Mouse (Mus musculus) gonadal fat pad, adult 2 months (tissue): ENCODE results near the gene Pcyt2. TPM values are rescaled to one million over a fixed set of nuclear protein-coding genes. Genes with fewer than 3 reads are reported as not detected.

Source experiments
- DNase-seq: peaks from one replicate; pipeline ENCODE4 v3.0.0-alpha.2; 2012; ENCODE audit warnings: low read depth
- polyA plus RNA-seq: library from polyadenylated mRNA; depleted of rRNA; stranded (reverse); fragments of >200 nt; gene quantifications from 2 replicates; pipeline ENCODE4 v1.2.3, GENCODE M21; 2012

The Pcyt2 gene
- polyA plus RNA-seq, 1 experiment, result 189 TPM

DNA sequence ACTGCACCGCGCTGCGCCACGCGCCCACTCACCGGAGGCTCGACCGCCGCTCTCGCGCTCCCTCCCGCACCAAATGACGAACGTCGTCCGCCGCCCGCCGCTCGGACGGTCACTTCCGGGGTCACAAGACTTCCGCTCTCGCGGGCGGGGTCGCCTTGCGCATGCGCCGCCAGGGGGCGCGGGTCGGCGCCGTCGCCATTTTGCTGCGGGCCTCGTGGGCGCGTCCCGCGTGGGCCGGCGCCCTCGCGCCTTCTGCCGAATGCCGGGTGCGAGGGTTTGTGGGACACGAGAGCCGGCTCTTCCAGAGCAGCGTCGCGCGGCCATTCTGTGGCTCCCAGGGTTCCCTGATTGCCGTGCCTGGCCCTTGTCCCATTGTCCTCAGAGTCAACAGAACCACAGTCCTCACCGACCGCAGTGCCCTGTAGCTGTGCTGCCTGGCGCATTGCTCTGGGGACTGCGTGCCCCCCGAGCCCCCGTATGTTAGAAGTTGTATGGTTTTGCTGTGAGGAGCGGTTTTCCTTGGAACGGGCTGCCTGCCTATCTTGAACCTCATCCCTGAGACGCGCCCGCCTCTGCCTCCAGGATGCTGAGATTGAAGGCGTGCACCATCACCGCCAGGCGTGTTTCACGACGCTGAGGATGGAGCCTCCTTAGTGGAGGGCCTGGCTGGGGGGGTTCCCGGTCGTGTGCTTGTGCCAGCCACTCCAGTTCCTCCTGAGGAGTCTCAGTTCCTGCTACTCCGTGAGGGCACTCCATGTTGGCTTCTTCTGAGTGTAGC lies 36.1 kb downstream of the Pcyt2 start, which contains the start of gene Arhgdia:
Gene Arhgdia (minus strand): TSS at position 135 of the 778 bp plus-strand sequence.
- no peak for DNase-seq

DNA sequence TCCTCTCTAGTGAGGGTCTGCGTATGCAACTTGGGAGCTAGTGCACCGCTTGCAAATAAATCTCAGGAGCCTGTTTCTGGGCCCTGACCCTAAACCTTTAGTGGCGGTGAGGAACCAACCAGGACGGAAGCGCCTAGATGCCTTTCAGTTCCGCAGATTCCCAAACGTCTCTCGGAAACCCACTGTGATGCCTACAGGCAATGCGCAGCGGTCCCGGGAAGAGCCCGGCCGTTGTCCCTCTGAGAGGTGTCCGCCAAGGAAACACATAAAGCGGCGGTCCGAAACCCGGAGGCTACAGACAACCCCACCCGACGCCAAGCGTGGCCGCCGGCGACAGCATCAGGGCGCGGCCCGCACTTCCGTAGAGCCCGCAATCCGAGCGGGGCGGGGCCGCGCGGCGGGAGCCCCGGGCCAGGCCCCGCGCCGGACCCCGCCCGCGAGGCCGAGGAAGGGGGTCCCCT lies 36.8 kb downstream of the Pcyt2 start:
- DNase-seq, result no peak

DNA sequence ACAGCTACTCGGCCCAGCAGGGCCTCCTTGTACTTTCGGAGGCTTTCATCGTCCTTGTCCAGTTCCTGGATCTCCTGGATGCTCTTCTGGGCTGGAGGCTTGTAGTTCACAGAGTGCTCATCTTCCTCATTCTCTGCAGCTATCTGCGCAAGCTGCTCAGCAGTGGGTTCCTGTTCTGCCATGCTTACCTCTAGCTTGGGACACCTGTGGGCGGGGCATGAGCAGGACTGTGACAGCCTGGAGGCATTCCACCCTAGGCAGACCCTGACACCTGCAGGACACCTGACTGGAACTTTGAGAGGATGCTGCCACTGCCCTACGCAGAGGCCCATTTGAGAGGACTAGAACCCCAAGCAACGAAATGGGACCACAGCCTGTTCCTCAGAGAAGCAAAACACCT lies 37.5 kb downstream of the Pcyt2 start:
- no peak for DNase-seq

DNA sequence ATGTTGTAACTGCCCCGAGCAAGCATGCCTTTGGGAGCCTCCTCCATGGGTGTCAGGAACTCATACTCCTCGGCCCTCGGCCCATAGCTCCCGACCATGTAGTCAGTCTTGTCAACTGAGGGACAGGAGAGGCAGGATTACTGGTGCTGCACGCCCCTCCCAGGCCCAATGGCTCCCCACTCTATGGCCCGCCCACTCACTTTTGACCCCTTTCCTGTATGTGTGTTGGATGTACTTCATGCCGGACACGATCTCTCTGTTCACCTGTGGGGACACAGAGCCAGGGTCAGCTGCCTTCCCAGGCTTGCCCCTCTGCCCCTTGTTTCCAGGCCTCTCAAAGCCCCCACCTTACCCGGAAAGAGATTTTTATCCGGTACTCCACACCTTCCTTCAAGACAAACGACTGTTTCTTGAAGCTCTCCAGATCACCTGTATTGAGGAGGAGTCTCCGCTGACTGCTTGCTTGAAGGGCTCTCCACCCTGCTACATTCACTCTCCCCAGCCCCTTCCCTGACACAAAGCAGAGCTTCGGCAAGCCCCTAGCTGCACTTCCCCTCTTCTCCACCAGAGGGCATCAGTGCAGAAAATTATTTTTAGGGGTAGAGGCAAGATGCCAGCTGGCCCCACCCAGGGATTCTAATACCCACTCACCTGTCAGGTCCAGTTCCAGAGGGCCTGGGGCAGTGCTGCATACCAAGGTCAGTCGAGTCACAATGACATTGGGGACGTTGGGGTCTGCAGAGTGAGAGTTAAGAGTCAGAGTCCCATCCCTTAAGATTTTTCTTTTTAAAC lies 38.2 kb downstream of the Pcyt2 start:
- no peak for DNase-seq

DNA sequence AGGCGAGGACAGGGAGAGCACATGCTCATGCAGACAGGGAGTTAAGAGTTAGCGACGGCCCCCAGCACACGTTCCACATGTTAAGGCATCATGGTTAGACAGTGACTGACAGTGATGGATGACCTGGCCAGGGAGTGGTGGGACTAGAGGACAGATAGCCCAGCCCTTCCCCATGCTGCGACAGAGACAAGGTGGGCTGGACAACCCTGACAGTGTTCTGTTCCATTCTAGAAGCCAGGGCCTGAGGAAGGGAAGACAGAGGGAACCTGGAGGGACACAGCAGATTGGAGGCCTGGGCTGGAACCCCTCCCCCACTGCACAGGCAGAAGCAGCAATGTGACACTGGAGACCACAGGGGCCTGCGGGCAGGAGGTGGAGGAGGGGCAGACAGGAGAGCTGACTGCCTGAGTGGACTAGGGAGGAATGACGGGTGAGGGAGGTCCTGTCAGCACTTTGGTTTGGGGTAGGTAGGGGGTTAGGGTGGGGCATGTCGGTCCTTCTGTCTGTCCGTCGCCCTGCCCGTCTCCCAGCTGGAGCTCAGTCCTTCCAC lies 39.0 kb downstream of the Pcyt2 start:
- DNase-seq, result no peak

DNA sequence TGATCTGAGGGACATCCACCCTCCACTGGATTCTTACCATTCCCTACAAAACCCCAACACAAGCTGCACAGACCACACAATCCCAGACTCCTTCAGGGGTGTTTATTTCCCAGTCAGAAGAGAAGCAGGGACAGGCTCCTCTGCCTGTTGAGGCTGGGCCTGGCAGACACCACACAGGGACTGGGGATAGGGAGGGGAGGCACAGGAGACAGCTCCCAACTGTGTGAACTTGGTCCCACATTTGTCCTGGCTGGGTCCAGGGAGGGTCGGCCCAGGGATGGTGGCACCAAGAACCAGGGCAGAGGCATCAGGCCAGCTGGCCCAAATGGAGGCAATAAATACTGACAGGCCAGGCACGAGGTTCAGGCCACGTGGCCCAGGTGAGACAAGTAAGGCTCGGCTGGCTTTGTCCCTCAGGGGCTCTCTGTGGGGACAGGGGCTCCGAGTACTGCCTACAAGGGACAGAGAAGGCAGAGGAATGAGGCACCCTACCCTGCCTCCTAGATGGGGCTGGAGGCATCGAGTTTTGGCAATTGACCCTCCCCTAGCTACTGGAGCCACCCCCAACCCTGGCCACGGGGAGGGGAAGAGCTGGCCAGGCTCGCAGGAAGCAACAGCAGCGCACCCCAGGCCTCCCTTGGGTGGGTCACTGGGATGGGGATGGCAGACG lies 39.6 kb downstream of the Pcyt2 start:
- DNase-seq, result no peak

DNA sequence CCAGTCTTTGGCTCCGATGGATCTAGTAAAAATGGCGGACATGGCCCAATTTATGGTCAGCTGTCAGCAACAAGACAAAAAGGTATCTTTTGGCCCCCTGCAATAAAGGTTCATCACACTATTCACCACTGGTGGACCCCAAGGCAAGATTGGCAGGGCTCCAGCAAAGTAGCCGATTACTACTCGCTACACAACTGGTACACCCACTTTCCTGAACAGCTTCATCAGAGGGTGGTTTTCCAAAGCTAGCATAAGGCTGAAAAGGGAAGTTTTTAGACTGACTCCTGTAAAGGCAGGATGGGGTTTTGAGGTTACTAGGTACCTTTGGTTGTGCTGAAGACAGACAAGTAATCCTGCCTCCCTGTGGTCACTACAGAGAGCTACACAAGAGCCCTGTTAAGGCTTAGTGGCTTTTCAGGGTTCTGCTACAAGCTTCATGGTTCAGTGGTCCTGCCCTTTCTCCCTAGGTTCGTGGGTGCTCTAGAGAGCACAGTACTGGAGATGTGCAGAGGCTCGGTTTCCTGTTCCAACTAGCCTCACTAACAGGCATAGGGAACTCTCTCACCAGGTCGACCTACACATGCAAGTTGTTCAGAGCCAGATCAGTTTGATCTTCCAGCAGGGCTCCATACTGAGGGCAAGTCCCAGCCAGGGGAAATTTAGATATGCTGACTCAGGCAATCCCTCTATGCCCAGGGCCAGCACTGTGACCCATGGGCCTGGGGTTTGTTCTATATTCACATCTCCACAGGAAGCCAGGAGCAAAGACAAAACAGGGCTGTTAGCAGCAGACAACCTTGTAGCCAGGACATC lies 40.3 kb downstream of the Pcyt2 start:
- no peak for DNase-seq

DNA sequence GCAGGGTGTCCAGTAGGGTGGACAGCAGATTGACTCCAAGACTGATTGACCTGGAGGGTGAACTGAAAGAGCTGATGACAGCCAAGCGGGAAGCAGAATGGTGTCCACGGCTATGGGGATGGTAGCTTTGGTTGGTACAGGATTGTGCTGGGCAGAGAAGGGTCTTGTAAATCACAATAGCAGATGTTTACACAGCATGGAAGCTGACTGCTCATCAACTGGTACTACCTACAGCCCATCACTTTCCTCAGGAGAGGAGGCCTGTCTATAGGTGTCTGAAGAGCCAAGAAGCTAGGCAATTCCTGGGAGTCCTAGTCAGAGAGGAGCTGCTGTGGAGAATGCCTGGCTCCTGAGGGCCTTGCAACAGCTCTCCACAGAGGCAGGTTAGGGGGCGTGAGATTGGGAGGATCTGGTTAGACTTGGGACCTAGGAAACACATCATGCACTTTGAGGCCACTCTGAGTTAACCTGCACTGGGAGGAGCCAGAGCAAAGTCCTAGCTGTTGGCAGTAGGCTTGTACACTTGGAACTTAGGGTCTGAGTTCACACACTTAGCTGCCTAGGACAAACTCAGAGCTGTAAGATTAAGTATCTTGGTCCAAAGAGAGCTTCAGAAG lies 41.3 kb downstream of the Pcyt2 start:
- no peak for DNase-seq

DNA sequence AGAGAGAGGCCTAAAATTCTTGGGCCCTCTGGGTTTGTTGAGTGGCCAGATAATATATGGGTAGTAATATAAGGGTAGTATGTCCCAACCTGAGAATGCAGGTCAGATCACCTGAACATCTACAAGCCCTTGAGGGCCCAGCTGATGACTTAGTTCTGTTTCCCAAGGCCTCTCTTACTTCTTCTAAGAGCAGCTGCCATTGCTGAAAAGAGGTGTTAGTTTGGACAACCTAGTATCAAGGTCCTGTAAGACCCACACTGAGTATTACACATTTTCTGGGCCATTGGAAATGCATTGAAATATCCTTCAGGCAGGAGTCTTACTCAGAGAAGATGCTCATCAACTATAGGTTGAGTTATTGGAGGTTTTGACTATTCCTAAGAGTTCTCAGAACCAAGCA lies 41.8 kb downstream of the Pcyt2 start:
- DNase-seq, result no peak

DNA sequence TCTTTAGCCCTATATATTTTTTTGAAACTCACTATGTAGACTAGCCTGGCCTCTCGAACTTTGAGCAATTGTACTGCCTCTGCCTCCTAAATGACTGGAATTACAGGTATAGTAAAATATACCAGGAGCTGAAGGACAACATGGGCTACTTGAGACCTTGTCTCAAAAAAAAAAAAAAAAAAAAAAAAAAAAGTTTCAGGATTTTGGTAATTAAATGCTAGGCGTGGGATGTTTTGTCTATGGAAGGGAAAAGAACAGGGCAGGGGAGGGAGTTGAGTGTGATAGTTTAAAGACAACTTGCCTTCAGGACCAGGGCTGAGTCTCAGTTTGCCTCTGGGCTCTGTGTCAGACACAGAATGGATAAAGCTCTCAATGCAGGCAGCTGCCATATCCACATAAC lies 42.7 kb downstream of the Pcyt2 start:
- no peak for DNase-seq

DNA sequence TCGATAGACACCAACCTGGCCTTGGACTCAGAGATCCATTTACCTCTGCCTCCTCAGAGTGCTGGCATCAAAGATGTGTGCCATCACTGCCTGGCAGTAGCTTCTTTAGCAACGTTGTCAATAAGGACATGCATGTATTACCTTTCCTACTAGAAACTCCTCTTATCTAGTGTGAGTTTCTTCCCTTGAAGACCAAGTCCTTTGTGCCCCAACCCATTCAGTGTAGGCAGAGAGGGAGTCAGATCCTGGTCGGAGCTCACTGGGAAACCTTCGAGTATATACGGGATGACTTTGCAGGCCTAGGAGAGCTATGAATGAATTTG lies 43.5 kb downstream of the Pcyt2 start:
- DNase-seq, result no peak

DNA sequence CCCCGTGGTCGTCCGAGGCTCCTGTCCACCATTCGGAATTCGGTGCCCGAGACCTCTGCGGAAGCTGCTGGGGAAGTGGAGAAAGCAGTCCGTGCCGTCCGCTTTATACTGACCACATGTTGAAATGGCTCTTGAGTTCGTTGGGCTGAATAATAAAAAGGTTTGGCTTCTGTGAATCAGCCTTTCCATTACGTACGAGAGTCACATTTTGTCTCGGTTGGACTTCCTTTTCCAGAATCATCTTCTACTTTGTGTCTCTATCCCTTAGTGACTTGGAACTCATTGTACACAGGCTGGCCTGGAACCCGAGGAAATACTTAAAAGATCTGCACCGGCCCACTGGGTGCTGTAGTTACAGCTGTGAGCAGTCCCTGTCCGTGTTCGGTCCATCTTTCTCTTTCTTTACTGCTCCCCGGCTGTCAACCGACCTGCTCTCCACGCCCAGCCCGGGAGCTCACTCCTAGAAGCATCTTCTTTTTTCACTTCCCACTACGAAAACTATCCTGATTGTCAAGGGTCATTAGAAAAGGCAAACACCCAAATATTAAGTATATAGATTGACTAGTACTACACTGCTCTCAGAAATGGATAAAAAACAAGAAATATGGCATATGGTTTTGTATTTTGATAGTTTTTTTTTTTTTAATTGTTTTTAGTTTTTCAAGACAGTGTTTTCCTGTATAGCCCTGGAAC lies 44.0 kb downstream of the Pcyt2 start:
- no peak for DNase-seq

DNA sequence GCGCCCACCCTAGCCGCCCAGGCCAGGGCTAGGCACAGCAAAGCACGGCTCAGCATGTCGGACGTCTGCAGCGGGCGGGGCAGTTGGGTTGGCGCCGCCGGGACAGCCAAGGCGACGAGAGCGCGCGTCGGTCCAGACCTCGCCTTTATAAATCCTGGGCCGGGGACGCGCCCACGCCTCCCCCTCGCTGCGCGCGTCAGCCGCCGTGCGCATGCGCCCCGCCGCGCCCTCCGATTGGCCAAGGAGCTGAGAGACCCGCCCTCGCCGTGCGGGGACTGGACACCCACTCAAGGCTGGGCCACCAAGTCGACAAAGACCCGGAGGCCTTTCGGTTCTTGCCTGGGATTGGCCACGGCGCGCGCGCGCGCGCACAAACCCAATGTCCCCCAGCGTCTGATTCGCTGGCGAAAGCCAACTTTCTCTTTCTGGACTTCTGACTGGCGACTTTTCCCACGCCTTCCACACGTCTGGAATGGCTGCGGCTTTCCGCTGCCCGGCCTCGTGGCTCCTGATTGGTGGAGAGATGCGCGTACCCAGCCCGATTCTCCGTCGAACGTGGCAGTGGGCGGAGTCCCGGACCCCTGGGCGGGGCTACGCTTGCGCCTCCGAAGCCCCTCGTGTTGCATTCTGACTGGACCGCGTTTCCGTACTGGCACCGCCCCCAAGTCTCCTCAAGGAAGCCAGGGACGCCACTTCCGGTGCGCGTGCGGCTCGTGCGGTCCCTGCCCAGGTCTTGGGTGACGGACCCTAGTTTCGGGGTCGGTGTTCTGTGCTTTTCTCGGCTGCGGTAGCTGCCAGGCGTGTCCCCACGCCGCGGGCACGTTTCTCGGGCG lies 44.8 kb downstream of the Pcyt2 start, which contains the start of gene P4hb:
Gene P4hb (minus strand): TSS at position 502 of the 833 bp plus-strand sequence.
- DNase-seq, result peak; percentile 93

DNA sequence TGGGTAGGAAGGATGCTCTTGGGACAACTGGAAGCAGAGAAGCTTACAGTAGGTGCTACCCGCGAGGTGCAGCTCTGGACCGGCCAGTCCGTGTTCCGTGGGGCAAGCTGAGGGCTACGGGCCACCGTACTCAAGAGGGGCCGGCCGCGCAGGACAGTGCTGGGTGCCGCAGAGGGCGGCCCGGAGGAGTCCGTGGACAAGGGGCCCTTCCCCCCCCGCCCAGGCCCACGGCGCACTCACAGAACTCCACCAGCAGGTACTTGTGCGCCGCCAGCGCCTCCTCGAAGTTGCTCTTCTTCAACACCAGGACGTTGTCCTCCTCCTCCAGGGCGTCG lies 45.4 kb downstream of the Pcyt2 start:
- DNase-seq, result no peak

DNA sequence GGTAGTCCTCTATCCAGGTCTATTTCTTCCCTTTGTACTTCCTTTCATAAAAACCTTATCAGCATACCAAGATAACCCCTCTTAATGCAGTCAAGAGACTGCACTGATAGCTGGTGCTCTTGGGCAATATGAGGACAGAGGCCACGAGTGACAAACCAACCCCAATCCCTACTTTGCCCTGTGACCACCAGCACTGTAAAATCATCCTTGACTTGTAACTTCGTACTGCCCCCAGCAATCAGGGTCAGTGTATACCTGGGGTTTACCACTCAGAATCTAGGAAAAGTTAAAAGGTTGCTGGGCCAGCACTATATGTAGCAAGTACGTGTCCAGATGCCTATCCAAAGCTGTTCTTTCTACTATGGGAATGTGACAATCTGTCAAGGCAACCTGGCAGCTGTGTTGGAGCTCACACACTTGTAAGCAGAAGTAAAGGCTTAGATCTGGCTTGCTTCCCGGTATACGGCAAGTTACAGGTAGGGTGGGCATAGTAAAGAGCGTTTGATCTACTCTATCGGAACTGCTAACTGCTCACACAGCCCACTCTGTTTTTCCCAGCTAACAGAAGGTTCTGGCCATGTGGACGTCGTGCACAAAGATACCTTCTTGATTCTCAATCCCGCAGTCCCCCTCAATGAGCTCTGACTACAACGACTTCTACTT lies 45.9 kb downstream of the Pcyt2 start:
- DNase-seq, result no peak

DNA sequence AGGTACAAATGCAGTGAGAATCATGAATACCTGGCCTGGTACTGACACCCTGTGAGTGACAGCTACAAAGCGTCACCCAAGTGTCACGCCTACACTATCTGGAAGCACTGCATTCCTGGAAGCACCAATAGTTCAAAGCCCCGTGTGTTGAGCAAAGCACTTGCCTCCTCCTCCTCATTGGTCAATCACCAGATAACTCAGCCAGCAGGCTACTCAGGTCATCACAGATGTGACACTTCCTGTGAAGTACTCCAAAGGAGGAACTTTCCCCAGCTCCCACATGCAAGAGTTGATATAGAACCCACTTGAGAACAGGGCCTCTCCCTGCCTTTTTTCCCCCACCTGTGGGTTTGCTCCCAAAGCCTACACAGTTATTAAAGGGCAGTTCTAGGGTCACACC lies 46.6 kb downstream of the Pcyt2 start:
- peak; percentile 75 for DNase-seq

DNA sequence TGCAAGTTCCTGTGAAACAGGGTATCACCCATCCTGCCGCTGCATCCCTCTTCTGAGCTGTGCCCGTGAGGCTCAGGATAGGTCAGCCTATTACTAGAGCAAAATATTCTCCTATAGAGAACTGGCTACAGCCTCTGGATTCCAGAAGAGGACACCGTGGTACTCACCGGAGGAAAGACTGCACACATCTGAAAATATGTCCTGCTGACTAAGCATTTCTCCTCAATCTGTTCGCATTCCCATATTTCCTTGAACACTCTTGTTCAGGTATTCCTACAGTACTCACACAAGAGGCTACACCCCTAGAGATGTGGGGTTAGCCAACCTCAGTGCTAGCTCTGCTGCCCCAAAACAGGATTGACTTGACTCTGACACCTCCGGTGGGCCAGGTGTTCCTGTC lies 49.4 kb downstream of the Pcyt2 start:
- DNase-seq, result no peak

DNA sequence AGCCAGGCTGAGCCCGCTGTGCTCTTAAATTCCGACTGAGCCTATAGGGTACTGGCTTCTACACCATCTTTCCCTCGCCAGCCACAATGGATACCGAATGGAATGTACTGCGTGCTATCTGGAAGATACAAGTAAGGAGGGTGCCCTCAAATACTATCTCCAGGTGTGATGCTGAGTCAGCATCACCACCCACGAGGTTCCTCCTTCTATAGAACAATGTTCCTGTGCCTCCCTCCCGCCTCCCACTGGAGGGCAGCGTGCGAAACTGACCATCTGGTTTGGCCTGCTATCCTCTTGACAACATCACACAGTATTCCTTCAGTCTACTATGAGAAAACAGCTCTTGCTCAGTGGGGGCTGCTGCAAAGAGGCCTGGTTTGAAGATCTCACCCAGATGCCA lies 52.6 kb downstream of the Pcyt2 start:
- no peak for DNase-seq

DNA sequence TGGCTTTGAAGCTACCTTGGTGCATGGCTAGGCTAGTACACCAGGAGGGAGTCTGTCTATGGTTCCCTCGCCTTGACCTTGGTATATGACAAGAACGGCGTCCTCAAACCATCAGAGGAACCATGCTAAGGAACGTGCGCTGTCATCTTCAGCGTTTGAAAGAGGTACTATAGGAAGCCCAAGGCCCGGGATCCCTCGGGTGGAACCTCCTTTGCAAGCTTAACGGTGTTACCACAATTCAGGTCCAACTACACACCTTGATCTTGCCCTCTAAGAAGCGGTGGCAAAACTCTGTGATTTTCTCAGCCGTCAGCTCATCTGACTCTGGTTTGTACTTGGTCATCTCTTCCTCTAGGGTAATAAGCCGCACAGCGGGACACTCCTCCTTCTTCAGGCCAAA lies 54.8 kb downstream of the Pcyt2 start:
- no peak for DNase-seq
